Mouse (Mus musculus): ENCODE measurements around the gene Samt1.
"Not testable (repeated sequence)": the region's sequence is repeated elsewhere in the genome, so short reads cannot be mapped to it uniquely, and the experiment has no call there.

Gene Samt1

DNA sequence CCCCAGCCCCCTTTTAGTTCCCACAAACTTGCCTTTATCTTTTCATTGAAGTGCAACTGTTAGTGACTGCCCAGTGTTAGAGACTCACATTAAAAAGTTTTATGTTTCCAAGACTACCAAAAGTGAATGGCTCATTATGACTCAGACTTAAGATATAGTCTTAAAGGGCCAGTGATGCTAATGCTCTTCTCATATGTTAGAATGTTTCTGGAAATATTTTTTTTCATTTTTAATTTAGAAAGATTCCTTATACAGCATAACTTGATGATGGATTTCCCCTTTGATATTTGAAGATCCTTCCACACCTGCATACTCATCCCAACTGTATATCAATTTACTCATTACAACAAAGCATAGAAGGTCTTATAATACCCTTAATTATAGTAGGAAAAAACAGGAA is at the start of gene Samt1:
TSS of gene Samt1 (minus strand) at position 101 of the 400 bp plus-strand sequence.
- DNase-seq (ENCODE audit: low spot score in 2 of 2) = not testable (repeated sequence)

DNA sequence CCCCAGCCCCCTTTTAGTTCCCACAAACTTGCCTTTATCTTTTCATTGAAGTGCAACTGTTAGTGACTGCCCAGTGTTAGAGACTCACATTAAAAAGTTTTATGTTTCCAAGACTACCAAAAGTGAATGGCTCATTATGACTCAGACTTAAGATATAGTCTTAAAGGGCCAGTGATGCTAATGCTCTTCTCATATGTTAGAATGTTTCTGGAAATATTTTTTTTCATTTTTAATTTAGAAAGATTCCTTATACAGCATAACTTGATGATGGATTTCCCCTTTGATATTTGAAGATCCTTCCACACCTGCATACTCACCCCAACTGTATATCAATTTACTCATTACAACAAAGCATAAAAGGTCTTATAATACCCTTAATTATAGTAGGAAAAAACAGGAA is 42.5 kb upstream of the Samt1 start, which contains the start of gene Gm10057:
TSS of gene Gm10057 (minus strand) at position 101 of the 400 bp plus-strand sequence.
- DNase-seq (ENCODE audit: low spot score in 2 of 2) = not testable (repeated sequence)

DNA sequence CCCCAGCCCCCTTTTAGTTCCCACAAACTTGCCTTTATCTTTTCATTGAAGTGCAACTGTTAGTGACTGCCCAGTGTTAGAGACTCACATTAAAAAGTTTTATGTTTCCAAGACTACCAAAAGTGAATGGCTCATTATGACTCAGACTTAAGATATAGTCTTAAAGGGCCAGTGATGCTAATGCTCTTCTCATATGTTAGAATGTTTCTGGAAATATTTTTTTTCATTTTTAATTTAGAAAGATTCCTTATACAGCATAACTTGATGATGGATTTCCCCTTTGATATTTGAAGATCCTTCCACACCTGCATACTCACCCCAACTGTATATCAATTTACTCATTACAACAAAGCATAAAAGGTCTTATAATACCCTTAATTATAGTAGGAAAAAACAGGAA is 21.3 kb upstream of the Samt1 start, which contains the start of gene 4921511M17Rik:
TSS of gene 4921511M17Rik (minus strand) at position 101 of the 400 bp plus-strand sequence.
- not testable (repeated sequence) for DNase-seq (ENCODE audit: low spot score in 2 of 2)

DNA sequence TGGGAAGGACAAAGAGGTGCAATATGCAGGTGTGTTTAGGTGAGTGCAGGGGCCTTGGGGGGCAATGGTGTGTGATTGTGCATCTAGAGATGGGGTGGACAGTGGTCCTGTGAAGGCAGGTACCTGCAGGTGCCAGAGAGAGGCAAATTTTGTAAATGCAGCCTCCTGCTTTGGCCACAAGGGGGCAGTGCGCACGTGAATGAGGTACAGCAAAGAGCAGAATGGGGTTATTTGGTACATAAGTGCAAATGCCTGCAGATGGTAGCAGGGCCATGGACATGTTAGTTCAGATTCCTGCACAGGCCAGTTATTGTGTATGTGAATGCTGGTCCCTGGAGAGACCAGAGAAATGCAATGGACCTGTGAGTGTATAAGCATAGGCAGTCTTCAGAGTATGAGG is 35.5 kb downstream of the Samt1 start:
- not testable (repeated sequence) for DNase-seq (ENCODE audit: low spot score in 2 of 2)

DNA sequence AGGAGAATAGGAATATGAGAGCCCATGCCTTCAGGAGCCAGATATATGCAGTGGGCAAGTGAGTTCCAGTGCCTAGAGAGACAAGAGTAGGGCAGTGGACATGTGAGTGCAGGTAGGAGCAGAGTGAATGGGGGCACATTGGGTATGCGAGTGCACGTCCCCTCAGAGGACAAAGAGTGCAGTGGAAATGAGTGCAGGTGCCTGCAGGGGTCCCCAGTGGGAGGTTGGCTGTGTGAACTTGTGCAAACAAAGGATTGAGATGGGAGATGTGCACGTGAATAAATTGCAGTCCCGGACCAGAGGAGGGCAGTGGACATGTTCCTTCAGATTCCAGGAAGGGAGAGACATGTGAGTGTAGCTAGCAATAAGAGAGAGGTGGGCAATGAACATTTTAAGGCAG is 36.0 kb downstream of the Samt1 start:
- not testable (repeated sequence) for DNase-seq (ENCODE audit: low spot score in 2 of 2)

DNA sequence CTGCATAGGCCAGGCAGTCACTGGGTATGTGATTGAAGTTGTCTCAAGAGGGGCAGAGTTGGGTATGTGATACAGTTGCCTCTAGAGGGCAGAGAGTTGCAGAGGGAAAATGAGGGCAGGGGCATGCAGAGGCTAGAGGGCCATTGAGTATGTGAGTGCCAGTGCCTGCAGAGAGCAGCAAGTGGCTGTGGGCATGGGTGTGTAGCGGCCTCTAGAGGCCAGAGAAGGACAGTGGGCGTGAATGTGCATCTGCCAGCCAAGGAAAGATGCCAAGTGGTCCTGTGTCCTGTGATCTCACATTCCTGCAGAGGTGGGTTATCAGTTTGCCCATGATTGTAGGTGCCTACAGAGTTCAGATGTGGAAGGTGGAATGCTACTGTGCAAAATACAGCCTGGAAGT is 38.0 kb downstream of the Samt1 start:
- no peak for DNase-seq (ENCODE audit: low spot score in 2 of 2)

DNA sequence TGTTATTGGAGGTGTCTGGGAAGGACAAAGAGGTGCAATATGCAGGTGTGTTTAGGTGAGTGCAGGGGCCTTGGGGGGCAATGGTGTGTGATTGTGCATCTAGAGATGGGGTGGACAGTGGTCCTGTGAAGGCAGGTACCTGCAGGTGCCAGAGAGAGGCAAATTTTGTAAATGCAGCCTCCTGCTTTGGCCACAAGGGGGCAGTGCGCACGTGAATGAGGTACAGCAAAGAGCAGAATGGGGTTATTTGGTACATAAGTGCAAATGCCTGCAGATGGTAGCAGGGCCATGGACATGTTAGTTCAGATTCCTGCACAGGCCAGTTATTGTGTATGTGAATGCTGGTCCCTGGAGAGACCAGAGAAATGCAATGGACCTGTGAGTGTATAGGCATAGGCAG is 59.6 kb downstream of the Samt1 start:
- not testable (repeated sequence) for DNase-seq (ENCODE audit: low spot score in 2 of 2)
